Mouse (Mus musculus) heart, postnatal 0 days (tissue): Measurements from ENCODE around the gene Nr3c2.

Experiments used
- CTCF ChIP-seq: IDR thresholded peaks from 2 replicates; pipeline ENCODE4 v1.5.1; 2016; ENCODE audit warnings: antibody characterized with exemption, control low read depth, low read depth
- EP300 ChIP-seq: IDR thresholded peaks from 2 replicates; pipeline ENCODE4 v1.6.1; 2016; ENCODE audit warnings: antibody characterized with exemption, low read depth

DNA sequence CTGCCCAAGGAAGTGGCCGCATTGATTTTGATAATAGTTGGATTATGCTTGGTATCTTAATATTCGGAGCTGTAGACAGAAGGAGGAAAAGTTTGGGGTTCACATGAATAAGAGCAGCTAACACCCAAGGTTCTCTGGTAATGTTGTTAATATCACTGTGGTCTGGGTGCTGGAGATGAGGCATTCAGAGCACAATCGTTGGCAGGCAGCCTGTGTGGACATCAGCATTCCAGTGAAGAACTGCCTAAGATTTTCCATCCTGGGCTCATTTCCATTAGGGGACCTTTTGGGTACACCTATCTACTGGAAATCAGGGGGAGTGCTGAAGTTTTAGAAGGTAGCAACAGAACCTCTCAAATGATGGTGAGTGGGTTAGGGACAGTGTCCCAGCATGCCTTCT, 65.8 kb downstream of the Nr3c2 start:
- TF ChIP-seq CTCF (no peak), EP300 (no peak)
